Comparison of ENCODE assay signal across 11 mouse cellular contexts in the genomic region with DNA sequence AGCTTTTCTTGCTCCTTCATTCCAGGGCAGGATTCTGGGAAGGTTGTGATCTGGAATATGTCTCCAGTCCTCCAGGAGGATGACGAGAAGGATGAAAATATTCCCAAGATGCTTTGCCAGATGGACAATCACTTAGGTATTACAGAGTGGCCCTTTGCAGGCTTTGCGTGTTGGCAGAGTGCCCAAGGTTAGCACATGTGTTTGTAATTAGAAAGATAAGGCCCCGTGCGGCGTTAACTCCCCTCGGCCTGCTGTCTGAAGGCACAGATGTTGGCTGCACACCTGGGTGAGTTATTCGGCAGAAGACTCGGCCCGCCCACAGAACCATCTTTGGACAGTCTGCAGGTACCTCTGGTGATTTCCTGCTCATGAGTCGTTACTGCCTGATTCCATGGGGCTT. TPM values are rescaled to one million over a fixed set of nuclear protein-coding genes. Genes with fewer than 3 reads are reported as not detected.
DNase-seq lines count a peak whose midpoint lies in the region; ATAC-seq lines count a peak whose summit lies in the region.
"Had no signal": no experiment of that assay in that cellular context is flagged by ENCODE, and none has a peak within 500 bp of the region (broad histone marks: within the 10 kb centered on the region; RNA-seq: fewer than 3 reads in every experiment).

No protein-coding gene starts in this region.

- no peak overlapping the region for H3K9ac ChIP-seq in limb, embryonic 11.5 days (ENCODE audit: low read length)
- H3K9ac ChIP-seq in kidney, embryonic 15.5 days = no peak overlapping the region
- H3K9ac ChIP-seq: embryonic facial prominence, embryonic 13.5 days had no signal

- WGBS in limb, embryonic 11.5 days = 48% methylated on average over 10 of the region's 10 CpGs
- WGBS in kidney, embryonic 15.5 days = 79% methylated on average over 10 of the region's 10 CpGs

- peaks cover 3% of the 10 kb centered on the region; the same call in 1 of the 2 replicates for H3K36me3 ChIP-seq in limb, embryonic 11.5 days (ENCODE audit: control insufficient read depth, insufficient read depth, low read length)
- peaks cover 60% of the 10 kb centered on the region for H3K36me3 ChIP-seq in kidney, embryonic 15.5 days

- no peaks in the 10 kb centered on the region for H3K27me3 ChIP-seq in limb, embryonic 11.5 days (ENCODE audit: control insufficient read depth, insufficient read depth, low read length)
- no peaks in the 10 kb centered on the region for H3K27me3 ChIP-seq in kidney, embryonic 15.5 days
- H3K27me3 ChIP-seq: embryonic facial prominence, embryonic 13.5 days had no signal

- no peak overlapping the region for H3K4me3 ChIP-seq in limb, embryonic 11.5 days (ENCODE audit: low read depth, low read length)
- no peak overlapping the region for H3K4me3 ChIP-seq in kidney, embryonic 15.5 days (replicated peaks)
- H3K4me3 ChIP-seq: embryonic facial prominence, embryonic 13.5 days had no signal

- ATAC-seq in limb, embryonic 11.5 days (ENCODE audit: insufficient number of reproducible peaks, low FRiP score, low TSS enrichment, low read depth) = no peak
- ATAC-seq in kidney, embryonic 15.5 days (replicated peaks; ENCODE audit: low FRiP score) = no peak
- ATAC-seq: CD4-positive, CD25-positive, alpha-beta regulatory T cell, adult 4 months had no signal

- H3K4me2 ChIP-seq in limb, embryonic 11.5 days (ENCODE audit: low read depth, severe bottlenecking) = no peak overlapping the region
- no peak overlapping the region for H3K4me2 ChIP-seq in kidney, embryonic 15.5 days
- H3K4me2 ChIP-seq: embryonic facial prominence, embryonic 13.5 days had no signal

- peak; percentile 9 for DNase-seq in gastrocnemius, adult 18-20 months (ENCODE audit: low spot score)
- no peak for DNase-seq in gastrocnemius, adult 8-10 months (ENCODE audit: low spot score in 2 of 2)
- peak; percentile 55 for DNase-seq in testis, postnatal 10 days (ENCODE audit: low spot score)
- no peak for DNase-seq in testis, postnatal 14 days (ENCODE audit: low spot score)
- peak; percentile 21 for DNase-seq in limb, embryonic 11.5 days (ENCODE audit: low spot score)
- no peak for DNase-seq in right cerebral cortex, postnatal 25 days
- no peak for DNase-seq in retina, embryonic 14.5 days (ENCODE audit: low spot score)
- DNase-seq: adrenal gland, postnatal 36 days had no signal

- no peaks in the 10 kb centered on the region for H3K9me3 ChIP-seq in limb, embryonic 11.5 days (ENCODE audit: control insufficient read depth, low read length)
- H3K9me3 ChIP-seq in kidney, embryonic 15.5 days (replicated peaks) = no peaks in the 10 kb centered on the region
- H3K9me3 ChIP-seq: embryonic facial prominence, embryonic 13.5 days had no signal

- no peaks in the 10 kb centered on the region for H3K4me1 ChIP-seq in limb, embryonic 11.5 days (ENCODE audit: control insufficient read depth, insufficient read depth, low read length)
- H3K4me1 ChIP-seq in kidney, embryonic 15.5 days = no peaks in the 10 kb centered on the region
- H3K4me1 ChIP-seq: embryonic facial prominence, embryonic 13.5 days had no signal

- no peak overlapping the region for H3K27ac ChIP-seq in limb, embryonic 11.5 days (replicated peaks; ENCODE audit: low read depth, low read length)
- H3K27ac ChIP-seq in kidney, embryonic 15.5 days = no peak overlapping the region
- H3K27ac ChIP-seq: embryonic facial prominence, embryonic 13.5 days had no signal

RNA-seq across cellular contexts. Expression of a gene that starts 19.6 kb away (rescaled TPM):
- 10 to 100 TPM; 19.2 to 28.5 TPM for total RNA-seq in gastrocnemius, adult 18-20 months (2021)
- total RNA-seq in gastrocnemius, adult 8-10 months (2022) = 10 to 100 TPM; 22.3 to 40.6 (median 27.0) TPM
- 11.5 and 17.0 TPM in 2 replicates for polyA plus RNA-seq in limb, embryonic 11.5 days (2014; fragmentation: Nextera tagmentation; extraction: Ambion mirVana)
- 14.6 and 15.6 TPM in 2 replicates for polyA plus RNA-seq in kidney, embryonic 15.5 days (2015; fragmentation: Nextera tagmentation; extraction: Ambion mirVana)

RNA-seq across cellular contexts. Expression of a gene that starts 19.8 kb away (rescaled TPM):
- 10 to 100 TPM; 42.6 to 46.6 TPM for total RNA-seq in gastrocnemius, adult 18-20 months (2021)
- 10 to 100 TPM; 35.2 to 43.2 (median 39.6) TPM for total RNA-seq in gastrocnemius, adult 8-10 months (2022)
- 101 and 102 TPM in 2 replicates for polyA plus RNA-seq in limb, embryonic 11.5 days (2014; fragmentation: Nextera tagmentation; extraction: Ambion mirVana)
- 101 and 108 TPM in 2 replicates for polyA plus RNA-seq in kidney, embryonic 15.5 days (2015; fragmentation: Nextera tagmentation; extraction: Ambion mirVana)

Comparison
In these comparisons a context has a peak if more than half of its experiments do, and no peak if none do; other contexts are left out.
1. DNase-seq: peak in gastrocnemius, adult 18-20 months (single experiment), testis, postnatal 10 days (single experiment) and limb, embryonic 11.5 days (single experiment); none in gastrocnemius, adult 8-10 months (0 of 2), testis, postnatal 14 days (single experiment), right cerebral cortex, postnatal 25 days (single experiment) and retina, embryonic 14.5 days (single experiment).